Mouse (Mus musculus) hindbrain, postnatal 0 days (tissue): ENCODE data around the gene Dot1l. TPM values are rescaled to one million over a fixed set of nuclear protein-coding genes. Genes with fewer than 3 reads are reported as not detected.

Experiments
- ATAC-seq: fragments of 200-750 bp; cut with Nextera tagmentation; 2 replicates; pipeline ENCODE4 v1.8.0; 2017; ENCODE audit warnings: mild to moderate bottlenecking, moderate TSS enrichment, moderate library complexity
- DNase-seq: peaks from one replicate; pipeline ENCODE4 v3.0.0-alpha.2; 2015; ENCODE audit warnings: low spot score
- H3K27ac ChIP-seq: fragments of 300-500 bp; sonication (generic); 2 replicates; pipeline ENCODE4 v1.5.1; 2014; ENCODE audit warnings: mild to moderate bottlenecking
- H3K27me3 ChIP-seq: fragments of 300-500 bp; sonication (generic); 2 replicates; pipeline ENCODE4 v1.6.1; 2014; ENCODE audit warnings: low read length, mixed read lengths; ENCODE audit not compliant: insufficient read depth
- H3K36me3 ChIP-seq: fragments of 300-500 bp; sonication (generic); 2 replicates; pipeline ENCODE4 v1.6.1; 2014; ENCODE audit warnings: low read length, mixed read lengths; ENCODE audit not compliant: insufficient read depth
- H3K4me1 ChIP-seq: fragments of 300-500 bp; sonication (generic); 2 replicates; pipeline ENCODE4 v1.6.1; 2014; ENCODE audit warnings: antibody characterized with exemption, low read length, mixed read lengths; ENCODE audit not compliant: insufficient read depth
- H3K4me2 ChIP-seq: fragments of 300-500 bp; sonication (generic); 2 replicates; pipeline ENCODE4 v1.6.1; 2014; ENCODE audit warnings: low read depth, mild to moderate bottlenecking, low read length, moderate library complexity, mixed read lengths
- H3K4me3 ChIP-seq: fragments of 300-500 bp; sonication (generic); 2 replicates; pipeline ENCODE4 v1.5.1; 2014; ENCODE audit warnings: low read length
- H3K9ac ChIP-seq: fragments of 300-500 bp; sonication (generic); replicated peaks from 2 replicates; pipeline ENCODE4 v1.6.1; 2014; ENCODE audit warnings: mild to moderate bottlenecking, low read length, moderate library complexity, mixed read lengths
- H3K9me3 ChIP-seq: fragments of 300-500 bp; sonication (generic); 2 replicates; pipeline ENCODE4 v1.6.1; 2016; ENCODE audit warnings: low read length, mixed read lengths
- CTCF ChIP-seq: IDR thresholded peaks from 2 replicates; pipeline ENCODE4 v1.5.1; 2016; ENCODE audit warnings: antibody characterized with exemption, control low read depth, low read depth
- WGBS: fragments of 180-500 bp; shearing (Covaris S2); extraction: QIAGEN DNeasy Blood & Tissue Kit; methylation state at CpG from one replicate; pipeline ENCODE4 v1.1.7; 2014; 5-methylcytosine and 5-hydroxymethylcytosine counted together
- polyA plus RNA-seq: library from polyadenylated mRNA; unstranded; fragments of >200 nt; fragmentation: Nextera tagmentation; extraction: Ambion mirVana; gene quantifications from 2 replicates; pipeline ENCODE4 v1.2.1, GENCODE M21; 2015
- total RNA-seq: library from RNA; depleted of rRNA; stranded (reverse); fragments of >200 nt; gene quantifications from 2 replicates; pipeline ENCODE4 v1.2.3, GENCODE M21; 2014

Dot1l gene
- total and polyA plus RNA-seq, 2 experiments from 2014 or later: 12.6 to 27.2 TPM

DNA sequence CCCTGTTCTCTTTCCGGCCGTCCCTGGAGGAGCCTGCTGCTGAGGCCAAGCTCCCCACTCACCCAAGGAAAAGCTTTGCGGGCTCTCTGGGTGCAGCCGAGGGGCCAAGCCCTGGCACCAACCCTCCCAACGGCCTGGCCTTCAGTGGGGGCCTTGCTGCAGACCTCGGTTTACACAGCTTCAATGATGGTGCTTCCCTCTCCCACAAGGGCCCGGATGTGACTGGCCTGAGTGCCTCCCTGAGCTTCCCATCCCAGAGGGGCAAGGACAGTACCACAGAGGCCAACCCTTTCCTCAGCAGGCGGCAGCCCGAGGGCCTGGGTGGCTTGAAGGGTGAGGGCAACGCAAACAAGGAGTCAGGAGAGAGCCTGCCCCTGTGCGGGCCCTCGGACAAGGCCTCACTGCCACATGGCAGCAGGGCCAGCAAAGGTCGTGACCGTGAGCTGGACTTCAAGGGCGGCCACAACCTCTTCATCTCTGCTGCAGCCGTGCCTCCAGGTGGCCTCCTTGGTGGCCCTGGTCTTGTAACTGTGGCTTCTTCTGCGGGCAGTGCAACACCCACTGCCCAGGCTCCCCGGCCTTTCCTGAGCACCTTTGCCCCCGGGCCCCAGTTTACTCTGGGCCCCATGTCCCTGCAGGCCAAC, 35.9 kb downstream of the Dot1l start:
- ATAC-seq (no peak), DNase-seq (no peak)
- H3K4me3 ChIP-seq: no peak overlapping the region
- WGBS: 91% methylated on average over 19 of the region's 19 CpGs
- H3K36me3 ChIP-seq: peaks cover 71% of the 10 kb centered on the region
- no peaks in the 10 kb centered on the region for H3K9me3 ChIP-seq
- H3K4me2 ChIP-seq: no peak overlapping the region
- no peak for TF ChIP-seq CTCF
- H3K9ac ChIP-seq: no peak overlapping the region
- no peaks in the 10 kb centered on the region for H3K27me3 ChIP-seq
- no peaks in the 10 kb centered on the region for H3K4me1 ChIP-seq
- no peak overlapping the region for H3K27ac ChIP-seq

DNA sequence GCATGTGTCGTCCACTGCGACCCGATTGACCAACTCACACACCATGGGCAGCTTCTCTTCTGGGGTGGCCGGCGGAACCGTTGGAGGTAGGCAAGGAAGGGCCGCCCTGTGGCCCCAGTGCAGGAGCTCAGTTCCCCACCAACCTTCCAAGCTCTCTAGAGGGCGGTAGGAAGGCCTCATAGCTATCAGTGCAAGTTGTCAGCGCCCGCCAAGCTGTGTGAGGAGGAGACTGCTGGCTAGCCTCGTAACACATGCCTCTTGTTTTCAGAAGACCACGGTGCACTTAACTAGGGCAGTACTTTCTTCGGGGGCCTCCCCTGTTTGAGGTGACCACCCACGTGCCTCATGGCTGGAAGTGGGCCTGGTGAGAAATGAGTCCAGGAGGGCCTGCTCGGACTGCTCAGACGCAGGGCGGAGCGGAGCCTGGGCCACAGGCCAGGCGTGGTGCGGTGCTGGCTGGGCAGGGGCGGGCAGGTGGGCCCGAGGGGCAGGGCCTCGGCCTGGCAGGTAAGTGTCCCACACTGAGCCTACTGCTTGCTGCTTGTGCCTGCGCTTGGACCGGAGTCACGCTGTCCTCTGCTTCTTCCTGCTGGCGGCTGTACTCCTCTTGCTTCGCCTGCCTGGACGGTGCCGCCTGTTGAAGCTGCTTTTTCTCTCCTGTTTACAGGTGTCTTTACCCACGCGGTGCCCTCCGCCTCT, 36.6 kb downstream of the Dot1l start:
- ATAC-seq: no peak
- H3K4me1 ChIP-seq: peaks cover under 1% of the 10 kb centered on the region
- WGBS: 79% methylated on average over 33 of the region's 33 CpGs
- no peaks in the 10 kb centered on the region for H3K9me3 ChIP-seq
- no peak overlapping the region for H3K4me2 ChIP-seq
- H3K36me3 ChIP-seq: peaks cover 64% of the 10 kb centered on the region
- peak overlapping the region; percentile 41 for H3K27ac ChIP-seq
- H3K27me3 ChIP-seq: no peaks in the 10 kb centered on the region
- TF ChIP-seq CTCF: no peak
- H3K4me3 ChIP-seq: no peak overlapping the region
- no peak for DNase-seq
- H3K9ac ChIP-seq: no peak overlapping the region

DNA sequence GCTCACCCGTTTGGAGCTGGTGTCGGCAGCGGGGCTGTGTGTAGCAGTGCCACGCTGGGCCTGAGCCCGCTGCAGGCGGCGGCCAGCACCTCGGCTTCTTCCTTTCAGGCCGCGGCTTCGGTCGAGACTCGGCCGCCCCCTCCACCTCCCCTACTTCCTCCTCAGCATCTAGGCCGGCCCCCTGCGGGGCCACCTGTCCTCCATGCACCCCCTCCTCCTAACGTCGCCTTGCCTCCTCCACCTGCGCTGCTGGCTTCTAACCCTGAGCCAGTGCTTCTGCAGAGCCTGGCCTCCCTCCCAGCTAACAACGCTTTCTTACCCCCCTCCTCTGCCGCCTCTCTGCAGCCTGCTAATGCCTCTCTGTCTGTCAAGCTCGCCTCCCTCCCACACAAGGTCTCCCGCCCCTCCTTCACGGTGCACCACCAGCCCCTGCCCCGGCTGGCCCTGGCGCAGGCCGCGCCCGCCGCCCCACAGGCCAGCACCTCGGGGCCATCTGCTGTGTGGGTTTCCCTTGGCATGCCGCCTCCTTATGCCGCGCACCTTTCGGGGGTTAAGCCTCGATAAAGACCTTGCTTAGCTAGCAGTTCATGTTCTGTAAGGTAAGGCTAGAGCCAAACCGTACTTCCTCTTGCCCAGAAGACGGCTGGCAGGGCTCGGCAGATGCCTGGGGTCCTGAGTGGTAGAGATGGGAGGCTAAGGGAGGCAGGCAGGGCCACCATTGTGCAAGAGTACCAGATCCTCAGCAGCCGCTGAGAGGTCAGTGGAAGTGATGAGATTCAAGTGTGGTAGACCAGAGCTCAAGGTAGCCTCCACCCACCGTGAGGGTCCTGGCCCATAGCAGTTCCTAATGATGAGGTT, 37.4 kb downstream of the Dot1l start:
- no peak for TF ChIP-seq CTCF
- peak; percentile 31 for ATAC-seq

DNA sequence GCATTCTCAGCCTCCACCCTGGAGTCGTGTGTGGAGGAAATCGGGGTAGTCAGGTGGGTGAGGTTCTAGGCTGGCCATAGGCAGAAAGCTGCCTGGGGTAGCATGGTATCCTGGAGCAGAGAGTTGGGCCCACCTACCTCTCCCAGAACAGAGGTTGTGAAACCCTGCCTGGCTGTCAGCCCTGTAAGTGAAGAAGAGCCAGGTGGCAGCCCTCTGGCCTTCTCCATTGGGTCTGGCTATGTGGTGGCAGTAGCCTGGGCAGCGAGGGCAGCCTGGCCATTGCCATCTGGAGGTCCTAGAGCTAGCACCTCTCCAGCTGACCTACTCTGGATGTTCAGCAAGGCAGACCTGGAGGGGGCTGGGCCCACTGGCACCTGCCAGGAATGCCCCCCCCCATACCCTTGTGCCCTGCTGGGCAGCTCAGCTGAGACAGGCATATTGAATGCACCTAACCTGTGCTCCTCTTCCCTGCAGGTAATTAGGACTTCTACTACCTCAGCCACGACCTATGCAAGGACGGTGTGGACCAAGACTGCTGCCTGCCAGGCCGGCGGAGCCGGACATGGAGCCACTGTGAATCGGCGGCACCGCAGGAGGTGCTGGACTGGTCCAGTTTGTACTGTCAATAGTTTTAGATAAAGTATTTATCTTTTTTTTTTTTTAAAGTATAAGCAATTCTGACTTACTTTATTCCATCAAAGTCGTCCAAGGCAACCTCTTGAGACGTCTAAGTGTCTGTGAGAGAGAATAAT, 38.2 kb downstream of the Dot1l start:
- no peak overlapping the region for H3K4me2 ChIP-seq
- H3K9ac ChIP-seq: no peak overlapping the region
- no peak overlapping the region for H3K4me3 ChIP-seq
- DNase-seq (no peak), ATAC-seq (no peak)
- no peaks in the 10 kb centered on the region for H3K27me3 ChIP-seq
- peak overlapping the region; percentile 41; the same call in 1 of the 2 replicates for H3K27ac ChIP-seq
- WGBS: 88% methylated on average over 13 of the region's 13 CpGs
- H3K36me3 ChIP-seq: peaks cover 49% of the 10 kb centered on the region
- peaks cover 6% of the 10 kb centered on the region for H3K4me1 ChIP-seq
- H3K9me3 ChIP-seq: no peaks in the 10 kb centered on the region
- TF ChIP-seq CTCF: no peak

More for the DNA sequence above, 37.4 kb downstream of the Dot1l start:
- no peak overlapping the region for H3K4me3 ChIP-seq
- no peaks in the 10 kb centered on the region for H3K27me3 ChIP-seq
- peak; percentile 40 for DNase-seq
- no peaks in the 10 kb centered on the region for H3K9me3 ChIP-seq
- 64% methylated on average over 40 of the region's 41 CpGs for WGBS
- H3K9ac ChIP-seq: no peak overlapping the region
- H3K27ac ChIP-seq: peak overlapping the region; percentile 41
- H3K4me1 ChIP-seq: peaks cover 6% of the 10 kb centered on the region
- peaks cover 56% of the 10 kb centered on the region for H3K36me3 ChIP-seq
- no peak overlapping the region for H3K4me2 ChIP-seq

DNA sequence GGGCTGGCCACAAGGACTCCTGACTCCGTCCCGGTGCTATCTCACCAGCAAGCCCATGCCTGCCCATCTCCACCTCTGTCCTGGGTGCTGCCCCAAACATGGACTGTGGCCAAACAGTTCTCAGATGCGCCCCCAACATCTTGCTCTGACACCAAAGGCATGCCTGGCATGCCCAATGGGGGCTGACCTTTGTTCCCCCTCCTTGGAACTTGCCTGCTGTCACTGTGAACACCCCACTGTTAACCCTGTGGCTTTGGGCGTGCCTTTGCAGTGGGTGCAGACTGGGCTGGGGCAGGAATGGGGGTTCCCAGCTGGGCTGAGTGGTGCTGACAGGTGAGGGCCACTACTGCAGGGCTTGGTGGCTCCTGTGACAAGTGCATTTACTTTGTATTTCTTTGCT, 38.8 kb downstream of the Dot1l start:
- H3K4me3 ChIP-seq: no peak overlapping the region

DNA sequence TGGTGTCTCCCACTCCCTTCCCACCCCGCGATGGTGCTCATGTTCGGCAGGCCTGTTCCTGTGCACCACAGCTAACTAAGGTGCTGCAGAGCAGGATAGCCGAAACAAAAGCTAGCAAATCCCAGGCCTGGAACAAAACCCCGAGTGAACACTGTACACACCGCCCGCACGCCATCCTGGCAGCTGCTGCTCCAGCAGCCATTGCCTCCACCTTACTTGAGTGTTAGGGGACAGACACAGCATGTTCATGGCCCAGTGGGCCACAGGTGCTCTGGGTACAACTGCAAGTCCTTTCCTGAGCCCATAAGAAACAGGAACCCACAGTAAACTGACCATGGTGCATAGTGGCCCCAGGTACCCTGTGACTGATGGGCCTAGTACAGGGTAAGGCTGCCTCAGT, 39.7 kb downstream of the Dot1l start:
- no peak for DNase-seq
- Histone ChIP-seq H3K27ac (no peak overlapping the region), H3K4me3 (no peak overlapping the region), H3K4me2 (no peak overlapping the region), H3K36me3 (peaks cover 36% of the 10 kb centered on the region), H3K9ac (no peak overlapping the region; the same call in 1 of the 2 replicates), H3K4me1 (peaks cover 11% of the 10 kb centered on the region), H3K27me3 (no peaks in the 10 kb centered on the region), H3K9me3 (no peaks in the 10 kb centered on the region)
- WGBS: 84% methylated on average over 8 of the region's 8 CpGs
- TF ChIP-seq CTCF: no peak
- no peak for ATAC-seq

More for the DNA sequence above, 38.8 kb downstream of the Dot1l start:
- Histone ChIP-seq H3K4me1 (peaks cover 6% of the 10 kb centered on the region), H3K27me3 (no peaks in the 10 kb centered on the region), H3K27ac (no peak overlapping the region), H3K4me2 (no peak overlapping the region), H3K9ac (no peak overlapping the region), H3K36me3 (peaks cover 43% of the 10 kb centered on the region), H3K9me3 (no peaks in the 10 kb centered on the region)
- WGBS: 84% methylated on average over 4 of the region's 4 CpGs
- TF ChIP-seq CTCF: no peak
- DNase-seq (no peak), ATAC-seq (no peak)
